Mouse (Mus musculus) midbrain, embryonic 14.5 days (tissue): ENCODE results near the gene Dab2ip. TPM values are rescaled to one million over a fixed set of nuclear protein-coding genes. Genes with fewer than 3 reads are reported as not detected.

Experiments
- ATAC-seq: fragments of 200-750 bp; cut with Nextera tagmentation; 2 replicates; pipeline ENCODE4 v1.8.0; 2017; ENCODE audit warnings: moderate number of reproducible peaks, moderate library complexity; ENCODE audit not compliant: low FRiP score, low TSS enrichment
- DNase-seq: peaks from one replicate; pipeline ENCODE4 v3.0.0-alpha.2; 2015
- H3K27ac ChIP-seq: fragments of 300-500 bp; sonication (generic); replicated peaks from 2 replicates; pipeline ENCODE4 v1.5.1; 2014; ENCODE audit warnings: mild to moderate bottlenecking, low read depth, low read length, moderate library complexity
- H3K27me3 ChIP-seq: fragments of 300-500 bp; sonication (generic); 2 replicates; pipeline ENCODE4 v1.6.1; 2014; ENCODE audit warnings: low read length, control low read depth, mixed read lengths; ENCODE audit not compliant: control insufficient read depth, insufficient read depth
- H3K36me3 ChIP-seq: fragments of 300-500 bp; sonication (generic); 2 replicates; pipeline ENCODE4 v1.6.1; 2014; ENCODE audit warnings: low read length, control low read depth; ENCODE audit not compliant: control insufficient read depth, insufficient read depth
- H3K4me1 ChIP-seq: fragments of 300-500 bp; sonication (generic); 2 replicates; pipeline ENCODE4 v1.6.1; 2014; ENCODE audit warnings: mild to moderate bottlenecking, antibody characterized with exemption, low read length, control low read depth; ENCODE audit not compliant: control insufficient read depth, insufficient read depth
- H3K4me2 ChIP-seq: fragments of 300-500 bp; sonication (generic); 2 replicates; pipeline ENCODE4 v1.6.1; 2014; ENCODE audit warnings: mild to moderate bottlenecking, low read length, moderate library complexity
- H3K4me3 ChIP-seq: fragments of 300-500 bp; sonication (generic); replicated peaks from 2 replicates; pipeline ENCODE4 v1.5.1; 2014; ENCODE audit warnings: low read depth, low read length
- H3K9ac ChIP-seq: fragments of 300-500 bp; sonication (generic); replicated peaks from 2 replicates; pipeline ENCODE4 v1.6.1; 2014; ENCODE audit warnings: mild to moderate bottlenecking, low read length, moderate library complexity
- H3K9me3 ChIP-seq: fragments of 300-500 bp; sonication (generic); 2 replicates; pipeline ENCODE4 v1.6.1; 2016; ENCODE audit warnings: low read length, control low read depth, mixed read lengths; ENCODE audit not compliant: control insufficient read depth
- WGBS: fragments of 180-500 bp; shearing (Covaris S2); extraction: QIAGEN DNeasy Blood & Tissue Kit; methylation state at CpG from one replicate; pipeline ENCODE4 v1.1.7; 2014; 5-methylcytosine and 5-hydroxymethylcytosine counted together
- polyA plus RNA-seq: library from polyadenylated mRNA; unstranded; fragments of >200 nt; fragmentation: Nextera tagmentation; extraction: Ambion mirVana; gene quantifications from 2 replicates; pipeline ENCODE4 v1.2.1, GENCODE M21; 2014

Dab2ip gene
- polyA plus RNA-seq, 1 experiment from 2014 or later, result 46.4 TPM

- no peaks in the 10 kb centered on the region for H3K27me3 ChIP-seq
- ATAC-seq (no peak), DNase-seq (no peak)
- H3K27ac ChIP-seq, result no peak overlapping the region
- H3K9ac ChIP-seq, result no peak overlapping the region
- H3K36me3 ChIP-seq, result no peaks in the 10 kb centered on the region
- H3K4me3 ChIP-seq, result no peak overlapping the region
- WGBS, result 41% methylated on average over 8 of the region's 8 CpGs
- no peak overlapping the region for H3K4me2 ChIP-seq
- H3K9me3 ChIP-seq, result no peaks in the 10 kb centered on the region
- no peaks in the 10 kb centered on the region for H3K4me1 ChIP-seq
Observed at GRCm38 (mm10) chr2:35655996-35656395, 97.9 kb downstream of the Dab2ip start.

GRCm38 (mm10) chr2:35658311-35658710, 100.2 kb downstream of the Dab2ip start:
- no peak overlapping the region for H3K9ac ChIP-seq
- no peaks in the 10 kb centered on the region for H3K36me3 ChIP-seq
- no peak overlapping the region for H3K4me2 ChIP-seq
- WGBS, result 75% methylated on average over 3 of the region's 3 CpGs
- H3K4me3 ChIP-seq, result no peak overlapping the region
- peaks cover 10% of the 10 kb centered on the region; the same call in 1 of the 2 replicates for H3K4me1 ChIP-seq
- H3K27me3 ChIP-seq, result no peaks in the 10 kb centered on the region
- no peaks in the 10 kb centered on the region for H3K9me3 ChIP-seq
- DNase-seq (no peak), ATAC-seq (no peak)
- H3K27ac ChIP-seq, result no peak overlapping the region

GRCm38 (mm10) chr2:35659578-35660194, 101.6 kb downstream of the Dab2ip start:
- DNase-seq, result no peak

GRCm38 (mm10) chr2:35660953-35661374, 102.9 kb downstream of the Dab2ip start:
- no peaks in the 10 kb centered on the region for H3K9me3 ChIP-seq
- 2% methylated on average over 21 of the region's 47 CpGs for WGBS
- peak overlapping the region; percentile 80 for H3K4me3 ChIP-seq
- H3K36me3 ChIP-seq, result no peaks in the 10 kb centered on the region
- peak overlapping the region; percentile 94 for H3K27ac ChIP-seq
- peak overlapping the region; percentile 96 for H3K9ac ChIP-seq
- no peaks in the 10 kb centered on the region for H3K27me3 ChIP-seq
- ATAC-seq, result peak; percentile 85
- H3K4me1 ChIP-seq, result peaks cover 29% of the 10 kb centered on the region
- peak overlapping the region; percentile 92 for H3K4me2 ChIP-seq
- peak; percentile 97 for DNase-seq

More at GRCm38 (mm10) chr2:35659578-35660194, 101.6 kb downstream of the Dab2ip start:
- no peaks in the 10 kb centered on the region for H3K36me3 ChIP-seq
- 91% methylated on average over 5 of the region's 5 CpGs for WGBS
- H3K4me1 ChIP-seq, result peaks cover 23% of the 10 kb centered on the region
- H3K9me3 ChIP-seq, result no peaks in the 10 kb centered on the region
- ATAC-seq, result no peak
- no peak overlapping the region for H3K4me3 ChIP-seq
- no peaks in the 10 kb centered on the region for H3K27me3 ChIP-seq
- H3K4me2 ChIP-seq, result no peak overlapping the region
- no peak overlapping the region for H3K27ac ChIP-seq
- no peak overlapping the region for H3K9ac ChIP-seq

GRCm38 (mm10) chr2:35661454-35662000, 103.5 kb downstream of the Dab2ip start:
- Histone ChIP-seq H3K36me3 (no peaks in the 10 kb centered on the region), H3K4me1 (peaks cover 34% of the 10 kb centered on the region), H3K27me3 (no peaks in the 10 kb centered on the region), H3K4me3 (peak overlapping the region; percentile 80), H3K9me3 (no peaks in the 10 kb centered on the region), H3K27ac (peak overlapping the region; percentile 94), H3K9ac (peak overlapping the region; percentile 96), H3K4me2 (peak overlapping the region; percentile 92)
- WGBS, result under 1% methylated on average over 46 of the region's 51 CpGs
- ATAC-seq (peak; percentile 69), DNase-seq (no peak)

GRCm38 (mm10) chr2:35662001-35662491, 104.0 kb downstream of the Dab2ip start:
- H3K4me2 ChIP-seq, result peak overlapping the region; percentile 92
- peak overlapping the region; percentile 80 for H3K4me3 ChIP-seq
- WGBS, result 2% methylated on average over 24 of the region's 24 CpGs
- H3K9ac ChIP-seq, result peak overlapping the region; percentile 96
- H3K9me3 ChIP-seq, result no peaks in the 10 kb centered on the region
- H3K4me1 ChIP-seq, result peaks cover 37% of the 10 kb centered on the region
- DNase-seq, result peak; percentile 71
- peak; percentile 58 for ATAC-seq
- H3K27ac ChIP-seq, result peak overlapping the region; percentile 94
- no peaks in the 10 kb centered on the region for H3K36me3 ChIP-seq
- no peaks in the 10 kb centered on the region for H3K27me3 ChIP-seq

GRCm38 (mm10) chr2:35662738-35663550, 104.9 kb downstream of the Dab2ip start:
- Histone ChIP-seq H3K9me3 (no peaks in the 10 kb centered on the region), H3K4me1 (peaks cover 43% of the 10 kb centered on the region), H3K4me3 (peak overlapping the region; percentile 80), H3K27ac (peak overlapping the region; percentile 94), H3K4me2 (peak overlapping the region; percentile 92), H3K9ac (peak overlapping the region; percentile 96), H3K36me3 (no peaks in the 10 kb centered on the region), H3K27me3 (no peaks in the 10 kb centered on the region)
- 5% methylated on average over 26 of the region's 26 CpGs for WGBS
- ATAC-seq (no peak; the same call in 1 of the 2 replicates), DNase-seq (peak; percentile 67)

- Histone ChIP-seq H3K9ac (no peak overlapping the region), H3K27ac (no peak overlapping the region), H3K4me2 (no peak overlapping the region), H3K9me3 (no peaks in the 10 kb centered on the region), H3K4me1 (peaks cover 70% of the 10 kb centered on the region), H3K27me3 (no peaks in the 10 kb centered on the region), H3K4me3 (no peak overlapping the region), H3K36me3 (no peaks in the 10 kb centered on the region)
- DNase-seq (no peak), ATAC-seq (no peak)
- WGBS, result 69% methylated on average over 8 of the region's 8 CpGs
Observed at GRCm38 (mm10) chr2:35667746-35668145, 109.7 kb downstream of the Dab2ip start.
